Mouse (Mus musculus) CH12.LX (cell line): ENCODE data around the gene Myl12a. TPM values are rescaled to one million over a fixed set of nuclear protein-coding genes. Genes with fewer than 3 reads are reported as not detected.

Experiments
- DNase-seq: peaks from one replicate; pipeline ENCODE4 v3.0.0-alpha.2; 2013; ENCODE audit errors: extremely low read depth
- H3K27ac ChIP-seq: 2 replicates; pipeline ENCODE4 v1.5.1; 2012; ENCODE audit warnings: low read depth, mild to moderate bottlenecking, control low read depth, moderate library complexity; ENCODE audit not compliant: insufficient read depth
- H3K27me3 ChIP-seq: replicated peaks from 2 replicates; pipeline ENCODE3; 2012; ENCODE audit warnings: inconsistent platforms
- H3K36me3 ChIP-seq, 2 experiments: replicated peaks in 1 of 2; 2 replicates each; pipeline versions ENCODE3 to v1.6.1; 2012; ENCODE audit warnings: inconsistent platforms in 1 of 2, low read length in 1 of 2, mild to moderate bottlenecking in 1 of 2, mixed read lengths in 1 of 2, moderate library complexity in 1 of 2; ENCODE audit not compliant: control insufficient read depth in 1 of 2, insufficient read depth in 1 of 2
- H3K4me1 ChIP-seq, 2 experiments: 2 replicates each; pipeline ENCODE4 v1.6.1; 2012; ENCODE audit warnings: inconsistent platforms in 1 of 2, moderate library complexity in 1 of 2; ENCODE audit not compliant: insufficient read depth in 2 of 2, control insufficient read depth in 1 of 2
- H3K4me2 ChIP-seq: 2 replicates; pipeline ENCODE4 v1.6.1; 2012; ENCODE audit warnings: low read depth, mild to moderate bottlenecking, control low read depth; ENCODE audit not compliant: poor library complexity, insufficient read depth, severe bottlenecking
- H3K4me3 ChIP-seq, 3 experiments: fragments of 150-350 bp in 1 of 3; sonication (generic) in 1 of 3; replicated peaks in 1 of 3; 2 replicates each; pipeline versions ENCODE3 to v1.5.1; 2011 to 2012; ENCODE audit warnings: low read depth in 2 of 3, low read length in 2 of 3, mild to moderate bottlenecking in 2 of 3, moderate library complexity in 2 of 3, control low read depth in 1 of 3, improper control_type of control experiment in 1 of 3, inconsistent platforms in 1 of 3, mixed read lengths in 1 of 3; ENCODE audit not compliant: poor library complexity in 1 of 3
- H3K79me2 ChIP-seq: replicated peaks from 2 replicates; pipeline ENCODE4 v1.6.1; 2012; ENCODE audit warnings: mild to moderate bottlenecking, moderate library complexity; ENCODE audit not compliant: control insufficient read depth, poor library complexity, insufficient read depth, severe bottlenecking; ENCODE audit errors: extremely low read depth
- H3K9ac ChIP-seq: 2 replicates; pipeline ENCODE4 v1.6.1; 2012; ENCODE audit warnings: low read depth, mild to moderate bottlenecking, control low read depth, moderate library complexity; ENCODE audit not compliant: insufficient read depth
- H3K9me3 ChIP-seq: replicated peaks from 2 replicates; pipeline ENCODE3; 2012; ENCODE audit warnings: low read length, inconsistent platforms, mixed read lengths
- CHD1 ChIP-seq: IDR thresholded peaks from 2 replicates; pipeline ENCODE4 v1.6.1; 2012; ENCODE audit warnings: low read depth, low read length, improper control_type of control experiment, inconsistent platforms
- CHD2 ChIP-seq: IDR thresholded peaks from 2 replicates; pipeline ENCODE4 v1.6.1; 2011; ENCODE audit warnings: low read length, improper control_type of control experiment
- CTCF ChIP-seq, 2 experiments: IDR thresholded peaks in 1 of 2; conservative IDR thresholded peaks in 1 of 2; 2 replicates each; pipeline ENCODE4 v1.5.1; 2011 to 2012; ENCODE audit warnings: low read depth in 2 of 2, low read length in 2 of 2, improper control_type of control experiment in 1 of 2, inconsistent platforms in 1 of 2, mild to moderate bottlenecking in 1 of 2, moderate library complexity in 1 of 2
- ELF1 ChIP-seq: IDR thresholded peaks from 2 replicates; pipeline ENCODE4 v1.6.1; 2014; ENCODE audit warnings: low read depth, mild to moderate bottlenecking, inconsistent platforms, low read length, improper control_type of control experiment
- GABPA ChIP-seq: IDR thresholded peaks from 2 replicates; pipeline ENCODE4 v1.6.1; 2012; ENCODE audit warnings: low read depth, low read length, improper control_type of control experiment, inconsistent platforms; ENCODE audit not compliant: insufficient replicate concordance
- JUND ChIP-seq: conservative IDR thresholded peaks from 2 replicates; pipeline ENCODE4 v1.6.1; 2011; ENCODE audit warnings: low read depth, low read length, improper control_type of control experiment
- KAT2A ChIP-seq: IDR thresholded peaks from 2 replicates; pipeline ENCODE4 v1.6.1; 2012; ENCODE audit warnings: low read length, improper control_type of control experiment, inconsistent platforms; ENCODE audit not compliant: insufficient replicate concordance
- MXI1 ChIP-seq: IDR thresholded peaks from 2 replicates; pipeline ENCODE4 v1.6.1; 2011; ENCODE audit warnings: mild to moderate bottlenecking, low read depth, low read length, improper control_type of control experiment
- NELFE ChIP-seq: IDR thresholded peaks from 2 replicates; pipeline ENCODE4 v1.6.1; 2011; ENCODE audit warnings: low read depth, low read length, improper control_type of control experiment
- NRF1 ChIP-seq: IDR thresholded peaks from 2 replicates; pipeline ENCODE4 v1.6.1; 2014; ENCODE audit warnings: low read depth, mild to moderate bottlenecking, inconsistent platforms, low read length, improper control_type of control experiment, moderate library complexity
- PAX5 ChIP-seq: IDR thresholded peaks from 2 replicates; pipeline ENCODE4 v1.6.1; 2012; ENCODE audit warnings: low read length, inconsistent platforms, mixed read lengths
- RCOR1 ChIP-seq: conservative IDR thresholded peaks from 2 replicates; pipeline ENCODE4 v1.6.1; 2012; ENCODE audit warnings: low read depth, mild to moderate bottlenecking, inconsistent platforms, low read length, improper control_type of control experiment
- UBTF ChIP-seq: IDR thresholded peaks from 2 replicates; pipeline ENCODE4 v1.6.1; 2012; ENCODE audit warnings: low read depth, mild to moderate bottlenecking, inconsistent platforms, low read length, improper control_type of control experiment, moderate library complexity
- USF1 ChIP-seq: IDR thresholded peaks from 2 replicates; pipeline ENCODE4 v1.6.1; 2014; ENCODE audit warnings: low read depth, mild to moderate bottlenecking, inconsistent platforms, low read length, improper control_type of control experiment
- USF2 ChIP-seq: conservative IDR thresholded peaks from 2 replicates; pipeline ENCODE4 v1.6.1; 2011; ENCODE audit warnings: low read depth, low read length, improper control_type of control experiment
- ZMIZ1 ChIP-seq: IDR thresholded peaks from 2 replicates; pipeline ENCODE4 v1.6.1; 2012; ENCODE audit warnings: low read depth, mild to moderate bottlenecking, inconsistent platforms, low read length, improper control_type of control experiment
- dilution Hi-C: fragments of 300-500 bp; cut with MboI; formaldehyde crosslinking; loops from 2 replicates; pipeline ENCODE4 v1.14.3; 2020; ENCODE audit warnings: low sequenced_read_pairs; ENCODE audit not compliant: extremely low pct_unique_long_range_greater_than_20kb, extremely low pct_ligation_motif_present
- in situ Hi-C: fragments of 300-500 bp; cut with MboI; formaldehyde crosslinking; loops from 3 replicates; pipeline ENCODE4 v1.14.3; 2019; ENCODE audit warnings: low sequenced_read_pairs, low pct_ligation_motif_present, low pct_unique_long_range_greater_than_20kb, mixed read lengths
- polyA plus RNA-seq: library from polyadenylated mRNA; unstranded; fragments of >175 nt; gene quantifications from 2 replicates; pipeline ENCODE4 v1.2.1, GENCODE M21; 2012; ENCODE audit warnings: low read depth; ENCODE audit not compliant: insufficient read length
- total RNA-seq, 2 experiments: library from RNA; depleted of rRNA; stranded (reverse); fragments of 300-350 nt in 1 of 2; fragments of >200 nt in 1 of 2; gene quantifications; 2 replicates each; pipeline ENCODE4 v1.2.3; 2012 to 2014

The Myl12a gene
- total and polyA plus RNA-seq, 3 experiments, result 163 to 285 (median 246) TPM

GRCm38 (mm10) chr17:70973398-70973797 is 29.3 kb downstream of the Myl12a start:
- H3K4me1 ChIP-seq, result peaks cover 2 to 25% of the 10 kb centered on the region in 2 experiments
- H3K9ac ChIP-seq, result no peak overlapping the region
- dilution Hi-C loops (no loop called here), in situ Hi-C loops (loop anchor here (5.0 kb wide), 1 partner anchor 251 kb away; no protein-coding TSS in a partner anchor)
- no peak for DNase-seq
- no peaks in the 10 kb centered on the region for H3K9me3 ChIP-seq
- no peak overlapping the region for H3K4me3 ChIP-seq
- H3K27me3 ChIP-seq, result no peaks in the 10 kb centered on the region
- no peak overlapping the region for H3K27ac ChIP-seq
- H3K36me3 ChIP-seq, result peaks cover 35 to 40% of the 10 kb centered on the region in 2 experiments
- no peak for TF ChIP-seq CHD1
- no peak for TF ChIP-seq CTCF (conservative IDR thresholded peaks at IDR 0.05 in 1 of 2, IDR thresholded peaks at IDR 0.05 in 1 of 2; ENCODE audit: low read depth in 2 of 2, low read length in 2 of 2)
- TF ChIP-seq JUND, result no peak
- no peak for TF ChIP-seq RCOR1
- TF ChIP-seq UBTF, result no peak
- TF ChIP-seq PAX5, result no peak
- H3K4me2 ChIP-seq, result no peak overlapping the region
- H3K79me2 ChIP-seq, result no peaks in the 10 kb centered on the region

DNA sequence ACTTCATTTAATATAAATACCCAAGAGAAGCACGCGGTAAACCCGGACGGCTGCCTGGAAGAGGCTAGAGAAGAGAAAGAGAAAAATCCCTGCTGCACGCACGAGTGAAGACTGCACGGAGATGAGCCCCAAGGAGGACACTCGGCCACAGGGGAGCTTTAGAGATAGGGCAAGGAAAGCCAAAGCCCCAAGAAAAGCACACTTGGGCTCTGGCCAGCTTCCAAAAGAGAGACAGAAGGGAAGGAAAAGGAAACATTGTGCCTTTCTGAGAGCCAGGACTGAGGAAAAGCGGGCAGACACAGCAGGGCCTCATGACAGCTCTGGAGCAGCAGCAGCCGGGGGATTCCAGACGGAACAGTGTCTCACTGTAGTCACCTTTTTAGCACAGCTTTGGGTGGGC is 31.5 kb downstream of the Myl12a start:
- in situ Hi-C loops (loop anchor here (5.0 kb wide), 1 partner anchor 249 kb away; no protein-coding TSS in a partner anchor), dilution Hi-C loops (no loop called here)
- Histone ChIP-seq H3K79me2 (no peaks in the 10 kb centered on the region), H3K4me2 (no peak overlapping the region), H3K4me1 (peaks cover 8 to 39% of the 10 kb centered on the region in 2 experiments), H3K36me3 (peaks cover 29% of the 10 kb centered on the region in 2 experiments), H3K9me3 (no peaks in the 10 kb centered on the region), H3K27ac (no peak overlapping the region; the same call in 1 of the 2 replicates), H3K27me3 (no peaks in the 10 kb centered on the region), H3K9ac (no peak overlapping the region), H3K4me3 (no peak overlapping the region)
- DNase-seq, result no peak
- TF ChIP-seq NELFE (no peak), MXI1 (no peak), USF1 (no peak), CHD2 (no peak), PAX5 (no peak), GABPA (no peak), NRF1 (no peak), ELF1 (no peak), KAT2A (no peak), JUND (no peak), USF2 (no peak), UBTF (no peak), ZMIZ1 (no peak)
